Mouse (Mus musculus) stomach, postnatal 0 days (tissue): ENCODE results near the gene Ier3. TPM values are rescaled to one million over a fixed set of nuclear protein-coding genes. Genes with fewer than 3 reads are reported as not detected.

ENCODE experiments used
- ATAC-seq: fragments of 200-750 bp; cut with Nextera tagmentation; 2 replicates; pipeline ENCODE4 v1.8.0; 2017; ENCODE audit not compliant: low FRiP score, low TSS enrichment
- DNase-seq: peaks from one replicate; pipeline ENCODE4 v3.0.0-alpha.2; 2016; ENCODE audit warnings: low spot score
- H3K27ac ChIP-seq: fragments of 300-500 bp; sonication (generic); replicated peaks from 2 replicates; pipeline ENCODE4 v1.5.1; 2014; ENCODE audit warnings: mild to moderate bottlenecking, control low read depth
- H3K27me3 ChIP-seq: fragments of 300-500 bp; sonication (generic); 2 replicates; pipeline ENCODE4 v1.6.1; 2014; ENCODE audit warnings: low read length; ENCODE audit not compliant: control insufficient read depth, insufficient read depth
- H3K36me3 ChIP-seq: fragments of 300-500 bp; sonication (generic); 2 replicates; pipeline ENCODE4 v1.6.1; 2014; ENCODE audit warnings: low read length, mixed read lengths; ENCODE audit not compliant: control insufficient read depth, insufficient read depth
- H3K4me1 ChIP-seq: fragments of 300-500 bp; sonication (generic); replicated peaks from 2 replicates; pipeline ENCODE4 v1.6.1; 2014; ENCODE audit warnings: antibody characterized with exemption; ENCODE audit not compliant: control insufficient read depth, insufficient read depth
- H3K4me2 ChIP-seq: fragments of 300-500 bp; sonication (generic); replicated peaks from 2 replicates; pipeline ENCODE4 v1.6.1; 2014; ENCODE audit warnings: low read depth, mild to moderate bottlenecking, control low read depth, moderate library complexity
- H3K4me3 ChIP-seq: fragments of 300-500 bp; sonication (generic); 2 replicates; pipeline ENCODE4 v1.5.1; 2014; ENCODE audit warnings: low read depth, low read length, control low read depth
- H3K9ac ChIP-seq: fragments of 300-500 bp; sonication (generic); 2 replicates; pipeline ENCODE4 v1.6.1; 2014; ENCODE audit warnings: mild to moderate bottlenecking, low read length, control low read depth, mixed read lengths
- H3K9me3 ChIP-seq: fragments of 300-500 bp; sonication (generic); 2 replicates; pipeline ENCODE4 v1.6.1; 2016; ENCODE audit warnings: low read length; ENCODE audit not compliant: control insufficient read depth
- CTCF ChIP-seq: IDR thresholded peaks from 2 replicates; pipeline ENCODE4 v1.5.1; 2016; ENCODE audit warnings: antibody characterized with exemption, low read depth, mild to moderate bottlenecking, moderate library complexity
- EP300 ChIP-seq: optimal IDR thresholded peaks from 2 replicates; pipeline ENCODE3; 2016; ENCODE audit warnings: antibody characterized with exemption
- WGBS: fragments of 180-500 bp; shearing (Covaris S2); extraction: QIAGEN DNeasy Blood & Tissue Kit; methylation state at CpG from one replicate; pipeline ENCODE4 v1.1.7; 2014; 5-methylcytosine and 5-hydroxymethylcytosine counted together
- polyA plus RNA-seq: library from polyadenylated mRNA; unstranded; fragments of >200 nt; fragmentation: Nextera tagmentation; extraction: Ambion mirVana; gene quantifications from 2 replicates; pipeline ENCODE4 v1.2.1, GENCODE M21; 2015

Gene Ier3
- polyA plus RNA-seq, 1 experiment from 2014 or later: 74.8 TPM

- Histone ChIP-seq H3K4me3 (no peak overlapping the region), H3K36me3 (peaks cover 18% of the 10 kb centered on the region), H3K27ac (no peak overlapping the region), H3K4me1 (0 out of 2 replicates have a peak, but pooled peaks cover 5% of the 10 kb centered on the region), H3K4me2 (peak overlapping the region; percentile 6; the same call in 1 of the 2 replicates), H3K27me3 (no peaks in the 10 kb centered on the region), H3K9ac (0 out of 2 replicates have a peak overlapping the region, but pooled peaks have one; percentile 23), H3K9me3 (no peaks in the 10 kb centered on the region)
- no peak for ATAC-seq
- no peak for DNase-seq
- peak; percentile 31 for TF ChIP-seq CTCF
- TF ChIP-seq EP300: no peak
- WGBS: 67% methylated on average over 26 of the region's 26 CpGs
These were observed 13.4 kb downstream of the Ier3 start for GRCm38 (mm10) chr17:35834696-35835422.

- TF ChIP-seq EP300 (no peak), CTCF (no peak)
- Histone ChIP-seq H3K36me3 (peaks cover 17% of the 10 kb centered on the region), H3K4me2 (peak overlapping the region; percentile 6; the same call in 1 of the 2 replicates), H3K4me1 (0 out of 2 replicates have a peak, but pooled peaks cover 5% of the 10 kb centered on the region), H3K4me3 (no peak overlapping the region), H3K27me3 (no peaks in the 10 kb centered on the region), H3K9me3 (no peaks in the 10 kb centered on the region), H3K27ac (no peak overlapping the region), H3K9ac (0 out of 2 replicates have a peak overlapping the region, but pooled peaks have one; percentile 23)
- ATAC-seq (peak; percentile 16; the same call in 1 of the 2 replicates), DNase-seq (peak; percentile 57)
- WGBS: 58% methylated on average over 26 of the region's 26 CpGs
These were observed 14.1 kb downstream of the Ier3 start for GRCm38 (mm10) chr17:35835424-35836140.

- Histone ChIP-seq H3K36me3 (peaks cover 17% of the 10 kb centered on the region), H3K4me3 (peak overlapping the region; percentile 71), H3K27me3 (no peaks in the 10 kb centered on the region), H3K4me2 (peak overlapping the region; percentile 81), H3K9me3 (no peaks in the 10 kb centered on the region), H3K27ac (peak overlapping the region; percentile 91), H3K9ac (peak overlapping the region; percentile 74), H3K4me1 (0 out of 2 replicates have a peak, but pooled peaks cover 5% of the 10 kb centered on the region)
- DNase-seq (peak; percentile 86), ATAC-seq (peak; percentile 7; the same call in 1 of the 2 replicates)
- 4% methylated on average over 24 of the region's 24 CpGs for WGBS
- TF ChIP-seq CTCF (peak; percentile 94), EP300 (no peak)
These were observed 14.9 kb downstream of the Ier3 start for GRCm38 (mm10) chr17:35836178-35836965.

GRCm38 (mm10) chr17:35836991-35837422 lies 15.5 kb downstream of the Ier3 start:
- no peak; the same call in 1 of the 2 replicates for ATAC-seq
- H3K4me1 ChIP-seq: peaks cover 5% of the 10 kb centered on the region; the same call in 1 of the 2 replicates

GRCm38 (mm10) chr17:35837487-35837886 lies 16.0 kb downstream of the Ier3 start:
- peak overlapping the region; percentile 71 for H3K4me3 ChIP-seq
- H3K9me3 ChIP-seq: no peaks in the 10 kb centered on the region
- H3K36me3 ChIP-seq: peaks cover 17% of the 10 kb centered on the region
- H3K4me1 ChIP-seq: peaks cover 5% of the 10 kb centered on the region; the same call in 1 of the 2 replicates
- peak; percentile 62 for DNase-seq
- H3K9ac ChIP-seq: peak overlapping the region; percentile 74
- peak overlapping the region; percentile 81 for H3K4me2 ChIP-seq
- no peaks in the 10 kb centered on the region for H3K27me3 ChIP-seq
- H3K27ac ChIP-seq: peak overlapping the region; percentile 91
- no peak for ATAC-seq
- TF ChIP-seq CTCF (0 out of 2 replicates have a peak, but pooled peaks have one; percentile 10), EP300 (no peak)
- WGBS: under 1% methylated on average over 18 of the region's 18 CpGs

More at GRCm38 (mm10) chr17:35836991-35837422, 15.5 kb downstream of the Ier3 start:
- 0% methylated on average over 25 of the region's 25 CpGs for WGBS
- Histone ChIP-seq H3K4me2 (peak overlapping the region; percentile 81), H3K27ac (peak overlapping the region; percentile 91), H3K27me3 (no peaks in the 10 kb centered on the region), H3K9ac (peak overlapping the region; percentile 74), H3K4me3 (peak overlapping the region; percentile 71), H3K9me3 (no peaks in the 10 kb centered on the region), H3K36me3 (peaks cover 17% of the 10 kb centered on the region)
- DNase-seq: peak; percentile 87
- no peak for TF ChIP-seq EP300
